Mouse (Mus musculus): Measurements from ENCODE around the gene Smarca2.

Gene Smarca2

DNA sequence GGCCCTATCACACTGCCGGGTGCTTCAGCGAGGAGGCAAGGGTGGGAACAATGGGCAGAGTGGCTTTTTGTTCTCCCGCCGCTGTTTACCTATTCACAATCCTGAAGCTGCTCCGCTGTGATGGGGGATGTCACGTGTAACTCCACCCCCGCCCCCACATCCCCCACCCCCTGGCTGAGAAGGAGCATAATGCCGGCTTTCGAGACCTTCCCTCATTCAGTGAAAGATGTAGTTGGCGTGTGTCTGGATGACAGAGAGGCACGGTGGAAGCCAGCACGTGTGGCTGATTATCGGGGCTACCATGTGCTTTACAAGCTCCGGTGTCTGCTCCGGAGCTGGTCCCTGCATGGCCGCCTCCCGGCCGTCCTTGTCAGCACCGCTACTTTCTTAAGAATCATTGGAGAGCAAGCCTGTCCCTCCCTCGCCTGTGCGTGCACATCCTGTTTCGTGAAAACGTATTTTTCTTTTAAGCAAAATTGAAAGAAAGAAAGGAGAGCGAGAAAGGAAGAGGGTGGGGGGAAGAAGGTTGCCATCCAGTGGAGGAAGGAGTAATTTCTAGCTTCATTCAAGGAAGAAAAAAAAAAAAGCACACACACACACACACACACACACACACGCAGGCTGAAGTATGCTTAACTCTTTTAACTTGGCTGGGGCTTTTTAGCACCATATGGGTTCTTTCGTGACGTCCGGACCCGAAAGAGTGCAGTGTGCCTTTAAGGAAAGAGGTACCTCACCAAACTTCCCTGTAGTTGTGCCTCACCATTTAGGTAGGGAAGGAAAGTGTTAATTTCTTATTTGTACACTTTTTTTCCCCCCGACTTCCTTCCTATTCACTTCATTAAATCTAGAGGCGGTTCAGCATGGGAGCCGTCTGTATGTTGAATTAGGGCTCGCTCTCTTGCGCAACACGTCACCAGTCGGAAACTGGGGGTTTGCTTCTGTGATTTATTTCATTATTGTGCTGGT lies 143.0 kb downstream of the Smarca2 start:
- peak; percentile 93 for DNase-seq (ENCODE audit: low read depth)

DNA sequence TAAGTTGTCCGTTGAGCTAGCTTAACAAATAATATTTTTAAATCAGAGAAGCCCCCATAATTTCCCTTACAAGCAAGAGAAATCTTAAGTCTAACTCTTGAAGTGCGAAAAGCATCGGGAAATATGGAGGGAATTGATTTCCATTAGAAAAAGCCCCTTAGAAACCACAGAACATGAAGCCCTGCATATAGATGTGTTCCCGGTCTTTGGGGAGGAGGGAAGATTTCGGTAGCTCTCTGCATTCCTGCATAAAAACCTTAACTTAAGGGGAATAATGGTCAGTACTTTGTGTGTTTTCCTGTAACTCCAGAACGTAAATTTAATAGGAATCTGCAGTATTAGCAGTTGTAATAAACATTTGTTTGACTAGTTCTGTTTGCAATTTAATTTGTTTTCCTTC lies 143.8 kb downstream of the Smarca2 start:
- peak; percentile 62 for DNase-seq (ENCODE audit: low read depth)

DNA sequence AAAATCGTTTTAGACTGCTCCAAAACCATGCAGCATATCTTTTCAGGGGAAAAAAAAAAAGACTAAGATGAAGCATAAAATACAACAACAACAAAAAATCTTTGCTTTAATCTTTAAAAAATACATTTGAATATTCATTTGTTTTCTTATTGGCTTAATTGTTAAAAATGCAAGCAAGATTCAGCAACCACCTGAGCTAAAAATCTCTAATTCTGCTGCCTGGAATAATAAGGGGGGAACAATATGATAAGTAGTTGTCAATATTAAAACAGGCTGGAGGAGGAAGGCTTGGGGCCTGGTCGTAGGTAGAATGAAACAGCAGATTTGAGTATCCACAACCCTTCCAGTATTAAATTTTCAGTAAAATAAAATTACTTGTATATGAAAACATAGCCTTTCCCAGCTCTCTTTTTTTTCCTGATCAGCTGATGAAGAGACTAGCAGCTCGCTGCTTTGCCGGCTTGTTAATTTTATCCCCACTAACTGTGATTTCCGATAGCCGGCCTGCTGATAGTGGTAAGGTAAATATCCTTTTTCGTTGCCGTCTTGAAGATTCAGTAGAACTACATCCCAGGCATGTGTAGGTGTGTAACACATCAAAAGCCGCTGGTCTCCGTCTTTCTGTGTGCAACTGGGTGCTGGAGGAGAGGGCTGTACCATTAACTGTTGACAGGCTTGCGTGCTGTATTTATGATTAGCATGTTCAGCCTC lies 144.7 kb downstream of the Smarca2 start:
- peak; percentile 60 for DNase-seq (ENCODE audit: low read depth)

DNA sequence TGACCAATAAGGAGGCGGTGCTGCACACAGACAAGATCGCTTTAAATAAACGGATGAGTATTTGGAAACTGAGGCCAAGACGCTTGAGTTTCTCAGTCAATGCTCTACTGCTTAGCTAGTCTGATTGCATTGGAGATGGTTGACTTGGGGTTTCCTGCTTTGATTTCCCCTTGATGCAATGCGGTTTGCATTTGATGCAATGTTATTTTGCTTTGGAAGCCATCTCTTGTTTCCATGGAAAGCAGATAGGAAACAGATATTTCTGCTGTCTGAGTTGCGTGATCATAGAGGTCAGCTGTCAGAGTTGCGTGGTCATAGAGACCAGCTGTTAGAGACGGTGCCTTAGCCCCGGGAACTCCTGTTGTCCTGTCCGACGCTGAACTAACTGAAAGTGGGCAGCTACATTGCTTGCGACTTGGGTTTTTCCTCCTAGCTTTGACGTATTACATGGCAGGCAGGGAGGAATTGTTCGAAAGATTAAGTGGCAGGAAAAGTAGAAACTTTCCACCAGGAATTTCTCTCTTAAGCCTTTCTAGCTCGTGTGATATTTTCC lies 147.8 kb downstream of the Smarca2 start:
- DNase-seq (ENCODE audit: low read depth) = peak; percentile 81

DNA sequence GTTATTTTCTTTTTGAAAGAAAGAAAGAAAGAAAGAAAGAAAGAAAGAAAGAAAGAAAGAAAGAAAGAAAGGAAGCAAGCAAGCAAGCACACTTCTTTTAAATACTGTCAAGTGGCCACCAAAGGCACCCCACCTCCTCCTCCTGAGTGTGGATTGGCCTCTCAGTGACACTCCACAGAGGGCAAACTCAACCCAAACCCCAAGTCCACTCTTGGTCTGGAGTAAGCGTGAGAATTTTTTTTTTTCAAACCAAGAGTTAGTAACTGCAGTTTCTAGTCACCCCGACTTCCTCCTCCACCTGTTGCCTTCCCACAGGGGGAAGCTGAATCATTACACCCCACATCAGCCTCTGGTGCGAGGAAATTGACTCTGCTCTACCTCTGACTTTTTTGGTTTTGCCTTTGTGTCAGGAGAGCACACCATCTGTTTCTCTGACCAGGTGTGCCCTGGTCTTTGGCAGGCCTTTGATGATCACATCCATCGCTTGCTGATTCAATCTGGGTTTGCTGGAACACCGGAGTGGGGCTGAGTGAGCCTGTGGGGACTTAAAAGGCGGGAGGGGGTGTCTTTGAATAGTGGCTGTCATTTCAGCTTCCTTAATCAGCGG lies 148.5 kb downstream of the Smarca2 start:
- peak; percentile 75 for DNase-seq (ENCODE audit: low read depth)

DNA sequence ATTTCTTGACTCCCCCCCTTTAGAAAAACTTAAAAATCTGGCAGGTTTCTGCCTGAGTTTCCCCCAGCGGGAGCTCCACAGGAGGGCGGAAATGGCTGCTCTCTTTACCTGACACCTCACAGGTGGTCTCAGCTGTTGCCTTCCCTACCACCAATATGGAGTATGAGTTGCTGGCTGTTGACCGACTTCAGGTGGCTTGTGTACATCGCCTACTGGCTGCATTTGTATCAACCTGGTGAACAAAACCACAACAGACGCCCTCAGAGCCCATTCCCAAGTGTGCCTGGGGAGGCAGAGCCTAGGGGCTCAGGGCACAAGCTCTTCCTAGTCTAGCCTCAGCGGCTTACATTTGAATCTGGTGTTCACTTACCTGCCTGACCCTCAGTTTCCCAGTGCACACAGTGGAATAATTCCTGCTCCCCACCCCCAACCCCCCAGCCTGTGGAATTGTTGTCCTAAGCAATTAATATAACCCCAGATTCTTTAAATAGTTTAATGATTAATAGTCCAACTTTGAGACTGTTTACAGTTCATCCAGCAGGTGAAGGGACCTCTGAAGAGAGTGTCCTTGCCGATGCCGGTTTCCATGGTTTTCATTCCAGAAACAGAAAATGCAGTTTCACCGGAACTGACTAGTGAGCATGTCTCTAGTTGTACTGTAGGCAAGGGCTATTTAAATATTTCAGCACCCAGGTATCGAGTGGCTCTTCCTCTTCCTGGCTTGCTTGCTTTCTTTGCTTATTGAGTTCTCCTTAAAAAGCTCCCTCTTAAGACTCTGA lies 149.4 kb downstream of the Smarca2 start:
- DNase-seq (ENCODE audit: low read depth) = peak; percentile 41

DNA sequence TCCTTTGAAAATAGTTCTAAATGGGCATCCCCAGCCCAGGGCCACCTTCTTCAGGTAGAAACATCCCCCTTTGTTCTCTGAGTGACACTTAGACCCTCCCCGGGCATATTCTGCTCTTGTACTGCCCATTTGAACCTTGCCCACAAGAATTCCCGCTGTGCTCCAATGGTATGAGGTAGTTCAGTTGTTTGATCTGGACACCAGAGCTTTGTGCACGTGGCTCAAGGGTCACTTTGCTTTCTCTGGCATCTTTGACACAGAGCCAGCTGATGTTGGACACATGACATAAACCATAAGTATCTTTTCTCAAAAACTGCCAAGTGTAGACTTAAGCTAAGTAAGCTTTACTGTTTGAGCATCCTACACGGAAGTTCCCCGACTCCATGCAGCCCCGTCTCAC lies 151.1 kb downstream of the Smarca2 start:
- DNase-seq (ENCODE audit: low read depth) = no peak

DNA sequence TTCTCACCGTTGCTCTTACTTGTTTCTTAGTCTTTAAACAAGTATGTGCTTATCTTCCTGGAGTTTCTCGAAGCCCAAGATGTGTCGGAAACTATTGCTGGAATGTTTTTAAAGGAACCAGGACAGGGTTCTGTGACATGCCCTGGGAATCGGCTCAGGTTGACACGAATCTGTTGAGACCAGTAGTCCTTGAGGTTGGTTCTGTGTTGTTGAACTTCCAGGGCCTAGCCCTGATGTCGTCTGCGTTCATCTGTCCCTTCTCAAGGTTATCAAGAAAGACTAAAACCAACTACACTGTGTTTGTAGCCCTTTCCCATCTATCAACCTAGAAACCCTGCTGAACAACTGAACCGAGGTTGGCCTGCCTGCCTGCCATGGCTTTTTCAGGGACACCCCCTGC lies 151.5 kb downstream of the Smarca2 start:
- DNase-seq (ENCODE audit: low read depth) = no peak

DNA sequence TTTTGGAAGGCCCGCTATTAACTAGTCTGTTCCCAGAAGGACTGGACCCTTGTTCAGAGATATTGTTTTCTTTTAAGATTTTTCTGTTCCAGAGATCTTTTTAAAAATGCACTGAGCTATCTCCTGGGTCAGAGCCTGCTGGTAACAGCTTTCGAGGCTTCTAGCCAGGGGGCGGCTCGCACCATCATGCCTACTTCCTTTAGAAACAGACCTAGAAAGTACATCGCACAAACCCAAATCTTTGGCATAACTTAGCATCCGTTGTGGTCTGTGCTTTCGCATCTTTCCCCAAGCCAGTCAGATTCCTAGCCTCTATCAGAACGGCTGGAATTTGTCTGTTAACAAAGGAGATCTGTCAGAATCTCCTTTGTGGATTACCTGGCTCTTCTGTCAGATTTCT lies 153.3 kb downstream of the Smarca2 start:
- DNase-seq (ENCODE audit: low read depth) = no peak

DNA sequence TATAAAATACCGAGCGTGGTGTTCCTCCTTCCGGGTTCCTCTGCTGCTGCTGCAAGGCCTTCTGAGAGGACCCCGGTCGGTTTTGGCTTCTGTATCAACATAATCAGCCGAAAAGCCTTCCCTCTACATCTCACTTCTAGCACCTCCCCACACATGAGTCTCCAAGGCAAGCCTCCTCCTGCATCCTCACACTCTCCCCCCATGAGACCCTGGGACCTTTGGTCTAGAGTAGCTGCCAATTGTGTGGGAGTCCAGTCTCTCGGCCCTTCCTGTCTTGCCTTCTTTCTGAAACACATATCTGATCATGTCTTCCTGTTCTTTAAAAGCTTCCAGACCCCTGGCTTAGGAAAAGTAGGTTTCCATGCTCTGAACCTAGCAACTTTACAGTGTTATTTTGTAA lies 153.8 kb downstream of the Smarca2 start:
- DNase-seq (ENCODE audit: low read depth) = no peak

DNA sequence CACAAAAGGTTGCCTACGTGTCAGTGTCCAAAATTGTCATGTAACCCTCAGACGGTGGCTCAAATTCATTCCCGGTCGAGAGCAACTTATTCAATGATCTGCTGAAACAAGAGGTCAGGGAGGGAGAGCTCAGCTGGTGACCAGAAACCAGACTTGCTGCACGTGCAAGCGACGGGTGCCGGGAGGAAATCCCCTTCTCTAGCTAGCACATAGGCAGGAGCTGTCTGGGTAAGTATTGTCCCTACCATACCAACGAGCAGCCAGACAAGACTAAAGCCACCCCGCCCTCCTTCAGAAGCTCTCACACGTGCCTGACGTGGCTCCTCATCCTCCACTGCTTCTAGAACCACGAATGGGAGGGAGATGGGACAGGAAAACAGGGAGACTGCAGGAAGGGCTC lies 154.4 kb downstream of the Smarca2 start:
- peak; percentile 53 for DNase-seq (ENCODE audit: low read depth)

DNA sequence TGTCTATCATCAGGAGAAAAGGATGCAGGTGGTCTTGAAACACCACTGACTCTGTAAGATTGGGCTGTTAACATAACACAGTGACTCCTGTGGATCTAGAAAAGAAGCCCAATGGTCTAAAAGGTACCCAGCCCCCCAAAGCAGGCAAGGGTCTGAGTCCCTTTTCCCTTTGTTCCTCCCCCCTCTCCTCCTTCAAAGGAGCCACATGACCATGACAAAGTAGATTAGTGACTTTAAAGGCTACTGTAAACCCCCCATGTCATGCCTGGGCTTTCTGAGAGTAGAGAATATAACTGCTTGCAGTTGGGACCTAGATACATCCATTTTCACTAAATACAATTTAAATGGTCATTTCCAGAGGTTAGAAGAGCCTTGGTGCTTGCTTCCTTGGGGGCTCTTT lies 156.4 kb downstream of the Smarca2 start:
- no peak for DNase-seq (ENCODE audit: low read depth)

DNA sequence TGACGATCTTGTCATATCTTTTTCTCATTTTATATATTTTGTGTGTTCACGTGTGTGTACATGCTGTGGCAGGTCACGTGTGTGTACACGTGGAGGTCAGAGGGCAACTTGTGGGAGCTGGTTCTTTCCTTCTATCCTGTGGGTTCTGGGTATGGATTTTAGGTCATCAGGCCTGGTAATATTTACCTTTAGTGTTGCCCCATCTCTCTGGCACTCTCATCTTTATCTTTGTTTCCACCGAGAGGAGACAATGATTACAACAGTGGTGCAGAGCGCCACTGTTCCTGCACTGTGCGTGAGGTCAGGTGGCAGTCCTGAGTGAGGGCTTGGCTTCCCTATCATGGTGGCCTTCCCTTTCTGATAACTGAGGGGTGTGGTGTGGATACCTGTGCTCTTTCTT lies 160.6 kb downstream of the Smarca2 start:
- no peak for DNase-seq (ENCODE audit: low read depth)

DNA sequence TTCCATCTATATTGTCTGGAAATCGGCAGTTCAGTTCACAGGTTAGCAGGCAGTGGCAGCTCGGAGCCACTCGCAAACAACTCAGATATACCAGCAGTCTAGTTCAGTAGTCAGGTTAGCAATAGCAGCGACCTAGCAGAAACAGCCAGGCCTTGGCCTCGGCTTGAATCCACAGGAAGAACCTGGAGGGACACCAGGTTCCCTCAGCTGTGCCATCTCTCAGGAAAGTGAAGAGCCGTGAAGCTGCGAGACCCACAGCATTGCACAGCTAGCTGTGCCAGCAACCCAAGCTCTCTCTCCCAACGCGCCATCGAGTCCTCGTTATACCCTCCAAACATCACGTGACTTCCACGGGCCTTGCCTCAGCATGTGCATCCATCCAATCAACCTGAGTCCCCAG lies 162.6 kb downstream of the Smarca2 start:
- DNase-seq (ENCODE audit: low read depth) = no peak

DNA sequence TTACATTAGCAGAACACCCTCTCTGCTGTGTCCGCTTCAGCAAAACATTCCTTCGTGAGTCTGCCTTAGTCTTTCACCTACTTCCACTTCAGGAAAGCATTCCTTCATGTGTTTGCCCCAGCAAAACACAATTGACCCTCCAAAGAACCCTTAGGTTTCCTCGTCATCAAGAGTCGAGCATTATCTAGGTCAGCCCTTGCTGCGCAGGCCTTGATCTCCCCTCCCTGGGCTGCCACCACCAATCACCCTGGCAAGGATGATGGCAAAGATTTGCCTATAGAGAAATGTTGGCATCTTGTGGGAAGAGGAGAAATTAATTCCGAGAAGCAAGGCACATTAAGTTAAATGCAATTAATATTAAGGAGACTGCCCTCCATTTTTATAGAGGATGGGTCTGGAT lies 163.1 kb downstream of the Smarca2 start:
- no peak for DNase-seq (ENCODE audit: low read depth)

DNA sequence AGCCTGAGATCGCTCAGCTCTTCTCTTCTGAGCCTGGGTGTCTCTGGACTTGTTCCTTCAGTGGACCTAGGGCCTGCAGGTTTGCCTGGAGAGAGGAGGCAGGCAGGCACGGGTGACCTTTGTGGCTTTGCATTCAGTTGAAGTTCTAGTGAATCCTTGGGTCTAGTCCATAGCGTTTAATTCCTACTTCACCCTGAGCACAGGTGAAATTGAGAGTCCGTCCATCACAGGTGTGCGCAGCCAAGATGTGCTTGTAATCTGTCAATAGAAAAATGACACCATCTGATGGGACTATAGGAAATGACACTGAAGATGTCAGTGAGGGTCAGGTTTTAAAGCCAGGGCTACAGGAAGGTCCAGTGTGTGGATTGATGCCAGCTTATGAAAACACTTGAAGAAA lies 164.0 kb downstream of the Smarca2 start:
- DNase-seq (ENCODE audit: low read depth) = no peak

DNA sequence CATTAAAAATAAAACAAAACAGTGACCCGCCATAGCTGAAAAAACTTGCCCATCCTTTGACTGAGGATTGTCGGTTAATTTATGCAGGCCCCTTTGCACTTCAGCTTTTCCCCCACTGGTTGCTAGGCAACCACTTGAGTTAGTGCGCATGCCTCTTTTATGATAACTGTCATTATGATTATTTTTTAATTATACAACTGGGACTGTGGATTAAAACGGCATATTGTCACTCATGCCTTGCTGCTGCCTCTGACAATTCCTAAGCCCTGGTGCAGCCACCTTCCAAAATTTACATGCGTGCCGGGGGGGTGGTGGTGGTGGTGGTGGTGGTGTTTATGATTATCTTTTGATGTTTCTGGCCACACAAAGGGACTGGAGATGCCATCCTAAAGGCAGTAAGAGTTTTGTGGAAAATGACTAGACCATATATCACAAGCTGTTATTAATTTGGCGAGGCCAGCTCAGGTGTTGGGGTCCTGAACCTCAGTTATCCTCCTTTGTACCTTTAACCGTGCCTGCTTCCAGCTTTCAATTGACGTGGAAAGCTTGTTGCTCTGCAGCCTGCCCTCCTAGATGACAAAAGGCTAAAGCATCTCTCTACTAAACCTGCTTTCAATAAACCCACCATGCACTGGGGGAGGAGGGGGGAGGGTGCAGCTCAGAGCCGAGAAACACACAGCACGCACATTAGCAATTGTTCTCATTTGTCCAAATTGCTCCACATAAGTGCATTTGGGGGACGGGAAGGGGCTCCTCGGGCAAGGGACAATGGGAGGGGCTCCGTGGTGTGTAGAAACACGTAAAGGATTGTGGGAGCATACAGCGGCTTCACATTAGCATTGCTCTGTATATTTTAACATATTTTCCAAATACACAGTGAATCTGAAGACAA lies 165.0 kb downstream of the Smarca2 start:
- DNase-seq (ENCODE audit: low read depth) = no peak

DNA sequence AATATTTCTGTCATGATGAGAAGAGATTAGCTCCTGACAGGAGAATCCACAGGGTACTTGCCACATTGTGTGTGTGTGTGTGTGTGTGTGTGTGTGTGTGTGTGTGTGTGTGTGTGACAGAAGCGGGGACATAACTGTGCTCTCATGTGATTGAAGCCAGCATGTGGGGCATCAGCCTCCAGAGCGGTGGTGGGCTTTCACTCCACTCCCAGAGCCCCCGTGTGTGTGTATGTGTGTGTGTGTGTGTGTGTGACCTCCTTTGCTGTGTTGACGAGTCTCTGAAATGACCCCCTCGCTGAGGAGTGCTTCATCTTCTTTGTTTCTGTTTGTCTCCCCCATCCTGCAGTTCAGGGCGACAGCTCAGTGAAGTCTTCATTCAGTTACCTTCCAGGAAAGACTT lies 165.7 kb downstream of the Smarca2 start:
- no peak for DNase-seq (ENCODE audit: low read depth)

DNA sequence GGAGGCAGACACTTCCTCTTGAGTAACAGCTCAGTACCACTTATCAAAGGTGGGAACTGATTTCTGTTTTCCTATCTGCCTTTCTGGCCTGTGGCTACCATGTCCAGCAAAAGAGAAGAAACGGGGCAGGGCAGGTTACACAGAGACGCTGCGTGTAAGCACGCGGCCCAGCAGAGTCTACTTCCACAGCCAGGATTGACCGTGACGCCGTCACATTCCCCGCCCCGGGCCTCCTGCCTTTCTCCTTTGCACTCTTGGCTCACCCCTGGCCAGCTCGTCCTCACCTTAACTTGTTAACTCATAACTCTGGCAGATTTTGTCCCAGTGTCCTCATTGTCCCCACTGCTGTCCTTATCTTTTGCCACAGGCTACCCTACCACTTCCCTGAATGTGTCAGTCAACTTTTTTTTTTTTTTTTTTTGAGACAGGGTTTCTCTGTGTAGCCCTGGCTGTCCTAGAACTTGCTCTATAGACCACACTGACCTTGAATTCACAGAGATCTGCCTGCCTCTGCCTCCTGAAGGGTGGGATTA lies 167.3 kb downstream of the Smarca2 start:
- no peak for DNase-seq (ENCODE audit: low read depth)

Measured in induced T-regulatory cell, adult 2 months (primary cell).